Mouse (Mus musculus) retina, postnatal 7 days (tissue): Measurements from ENCODE around the gene Zfp398.

ENCODE experiments used
- DNase-seq: peaks from one replicate; pipeline ENCODE4 v3.0.0-alpha.2; 2012; ENCODE audit warnings: low read depth, low spot score

The Zfp398 gene

DNA sequence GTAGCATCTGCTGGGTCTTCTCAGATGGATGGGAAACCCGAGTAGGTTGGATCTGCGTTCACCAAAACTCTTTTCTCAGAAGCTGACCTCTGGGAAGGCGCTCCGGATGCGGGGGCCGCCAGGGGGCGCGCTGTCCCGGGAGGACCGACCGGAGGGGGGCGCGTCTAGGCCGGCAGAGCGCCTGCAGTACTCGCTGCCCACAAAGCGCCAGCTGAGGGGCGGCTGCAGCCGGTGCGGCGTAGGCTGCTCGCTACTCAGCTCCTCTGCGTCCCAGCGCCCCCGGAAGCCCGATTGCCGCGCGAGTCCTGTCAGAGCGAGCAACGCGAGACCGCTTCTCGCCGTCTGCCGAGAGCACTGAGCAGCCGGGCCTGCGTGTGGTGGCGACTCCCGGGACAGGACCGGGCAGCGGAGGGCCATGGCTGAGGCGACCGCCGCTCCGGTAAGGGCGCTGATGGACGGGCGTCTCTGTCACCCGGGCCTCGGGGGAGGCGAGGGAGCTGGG is at the start of gene Zfp398:
Gene Zfp398 (plus strand): TSS at position 180 of the 502 bp plus-strand sequence.
- DNase-seq: peak; percentile 90

DNA sequence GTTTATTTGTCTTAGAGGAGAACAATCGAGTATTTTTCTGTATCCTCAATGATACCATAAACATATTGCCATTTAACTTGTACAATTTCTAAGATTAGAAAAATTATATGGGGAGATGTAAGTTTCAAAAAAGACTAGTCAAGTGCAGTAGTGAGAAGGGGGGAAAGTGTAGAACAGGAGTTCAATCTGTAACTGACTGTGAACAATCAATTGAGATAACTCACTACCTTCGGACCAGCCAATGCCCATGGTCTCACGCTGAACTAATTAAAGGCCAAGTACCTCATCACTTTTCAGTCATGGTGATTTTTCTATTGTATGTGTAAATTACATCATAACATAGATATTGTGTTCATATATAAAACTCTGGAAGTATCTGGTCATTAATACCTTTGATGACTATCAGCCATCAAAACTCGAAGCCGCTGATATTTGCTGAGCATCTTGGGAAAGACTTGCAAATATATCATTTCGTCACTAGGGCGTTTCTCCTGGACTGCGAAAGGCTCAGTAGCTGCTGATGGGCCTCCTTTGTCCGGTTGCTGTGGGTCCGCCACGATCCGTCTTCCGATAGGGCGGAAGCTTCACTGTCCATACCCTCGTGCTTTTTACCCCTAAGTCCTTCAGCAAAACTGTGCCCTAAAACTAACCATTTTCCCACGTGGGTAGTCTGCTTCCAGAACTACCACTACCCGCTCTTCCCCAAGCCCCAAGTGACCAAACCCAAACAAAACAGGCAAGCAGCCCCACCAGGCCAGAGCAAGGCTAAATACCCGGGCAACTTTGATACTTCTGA is 47.3 kb upstream of the Zfp398 start:
- DNase-seq: peak; percentile 85

DNA sequence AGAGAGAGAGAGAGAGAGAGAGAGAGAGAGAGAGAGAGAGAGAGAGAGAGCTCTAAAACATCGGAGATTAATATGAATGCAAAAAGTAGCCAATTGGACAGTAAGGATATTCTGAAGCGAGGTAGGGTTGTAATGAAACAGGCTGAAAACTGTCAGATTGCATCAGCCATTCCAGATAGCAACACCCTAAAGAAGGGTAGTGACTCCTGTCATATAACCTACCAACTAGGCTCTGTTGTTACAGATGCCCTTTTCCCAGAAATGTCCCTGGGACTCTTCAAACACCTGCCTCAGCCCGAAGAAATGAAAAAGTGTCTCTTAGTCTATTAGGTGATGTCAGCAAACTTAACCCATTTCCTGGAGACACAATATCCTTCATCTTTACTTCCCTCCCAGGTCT is 46.6 kb upstream of the Zfp398 start:
- DNase-seq: no peak

DNA sequence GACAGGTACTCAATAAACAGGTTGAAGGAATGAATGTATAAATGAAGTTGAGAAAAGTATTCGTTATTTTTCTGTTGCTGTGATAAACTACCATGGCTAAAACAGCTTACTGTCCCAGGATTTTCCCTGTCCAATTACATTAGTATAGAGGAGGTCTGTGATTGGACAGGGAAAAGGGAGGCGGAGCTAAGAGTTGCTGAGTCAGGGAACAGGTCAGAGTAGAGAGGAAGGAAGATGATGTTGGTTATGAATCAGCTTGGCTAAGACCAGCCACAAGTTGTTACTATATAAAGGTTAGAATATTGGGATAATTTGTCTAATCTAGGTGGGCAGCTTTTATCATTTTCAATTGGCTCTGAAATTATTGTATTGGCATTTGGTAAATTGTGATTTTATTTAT is 44.7 kb upstream of the Zfp398 start:
- DNase-seq: no peak

DNA sequence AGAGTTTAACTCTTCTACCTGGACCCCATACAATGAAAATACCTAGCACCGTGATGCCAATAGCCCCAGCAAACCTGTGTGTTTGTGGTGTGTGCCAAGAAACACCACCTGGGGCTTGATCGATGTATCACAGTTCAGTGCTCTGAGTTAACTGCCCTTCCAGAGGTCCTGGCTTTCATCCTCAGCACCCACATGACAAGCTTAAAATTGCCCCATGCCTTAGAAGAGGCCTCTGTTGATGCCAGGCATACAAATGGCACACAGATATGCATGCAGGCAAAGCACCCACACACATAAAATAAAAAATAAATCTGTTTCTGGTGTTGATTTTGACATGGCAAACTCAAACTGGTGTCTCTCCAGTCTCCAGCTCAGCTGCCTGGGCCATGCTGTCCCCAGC is 42.9 kb upstream of the Zfp398 start:
- no peak for DNase-seq

DNA sequence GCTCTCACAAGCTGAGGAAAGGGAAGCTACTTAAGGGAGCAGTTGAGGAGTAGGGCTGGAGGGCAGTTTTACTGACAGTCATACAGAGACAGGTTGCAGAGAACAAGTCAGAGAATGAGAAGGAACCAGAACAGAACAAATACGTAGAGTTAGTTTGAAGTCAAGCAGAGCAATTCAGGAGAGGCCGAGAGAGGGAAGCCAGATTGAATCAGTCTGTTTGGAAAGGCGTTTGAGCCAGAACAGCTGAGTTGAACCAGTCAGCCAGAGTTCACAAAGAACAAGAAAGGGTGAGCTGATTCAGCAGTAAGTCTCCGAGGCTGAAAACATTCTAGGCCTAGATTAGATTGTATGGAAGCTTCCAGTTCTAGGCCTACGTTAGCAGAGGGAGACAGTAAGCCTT is 42.2 kb upstream of the Zfp398 start:
- DNase-seq: no peak

DNA sequence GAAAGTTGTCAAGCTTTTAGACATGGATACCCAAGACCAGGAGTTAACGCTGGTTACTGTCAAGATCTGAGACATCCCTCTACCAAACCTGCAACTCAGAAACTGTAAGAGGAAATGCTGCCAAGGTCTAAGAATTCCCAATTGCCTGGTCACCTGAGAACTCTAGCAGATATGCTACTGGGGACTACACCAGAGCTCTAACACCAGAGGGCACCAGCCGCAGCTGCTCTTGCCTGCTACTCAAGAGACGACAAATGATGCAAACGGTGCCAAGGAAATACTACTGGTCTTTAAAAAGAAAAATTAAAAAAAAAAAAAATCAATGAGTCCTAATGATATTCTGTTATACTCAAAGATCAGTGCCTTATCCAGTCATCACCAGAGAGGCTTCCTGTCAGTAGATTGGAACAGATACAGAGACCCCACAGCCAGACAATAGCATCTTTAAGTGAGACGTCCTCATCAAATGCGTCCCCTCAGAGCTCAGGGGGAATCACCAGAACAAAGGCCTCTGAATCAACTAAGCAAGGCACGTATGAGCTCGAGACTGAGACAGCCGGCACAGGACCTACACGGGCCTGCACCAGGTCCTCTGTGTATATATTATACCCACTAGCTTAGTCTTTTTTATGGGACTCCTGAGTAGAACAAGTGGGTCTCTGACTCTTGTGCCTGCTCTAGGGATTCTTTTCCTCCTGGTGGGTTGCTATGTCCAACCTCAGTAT is 41.2 kb upstream of the Zfp398 start:
- no peak for DNase-seq

DNA sequence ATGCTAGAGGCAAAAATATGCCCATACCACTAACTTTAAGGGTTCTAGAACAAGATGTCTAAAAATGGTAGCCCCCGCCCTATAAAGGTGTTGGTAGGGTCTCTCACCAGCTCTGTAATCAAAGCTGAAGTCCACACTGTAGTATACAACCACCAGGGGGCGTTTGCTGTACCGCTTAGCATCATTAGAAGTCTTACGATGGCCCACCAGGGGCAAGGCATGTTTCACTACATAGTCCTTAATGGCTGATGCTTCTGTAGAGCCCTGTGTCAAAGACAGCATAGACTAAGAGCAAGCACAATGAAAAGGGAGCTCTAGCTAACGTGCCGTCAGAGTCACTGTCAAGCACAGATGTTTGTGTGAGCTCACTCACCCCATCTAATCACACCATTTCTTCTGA is 36.4 kb upstream of the Zfp398 start:
- peak; percentile 65 for DNase-seq

DNA sequence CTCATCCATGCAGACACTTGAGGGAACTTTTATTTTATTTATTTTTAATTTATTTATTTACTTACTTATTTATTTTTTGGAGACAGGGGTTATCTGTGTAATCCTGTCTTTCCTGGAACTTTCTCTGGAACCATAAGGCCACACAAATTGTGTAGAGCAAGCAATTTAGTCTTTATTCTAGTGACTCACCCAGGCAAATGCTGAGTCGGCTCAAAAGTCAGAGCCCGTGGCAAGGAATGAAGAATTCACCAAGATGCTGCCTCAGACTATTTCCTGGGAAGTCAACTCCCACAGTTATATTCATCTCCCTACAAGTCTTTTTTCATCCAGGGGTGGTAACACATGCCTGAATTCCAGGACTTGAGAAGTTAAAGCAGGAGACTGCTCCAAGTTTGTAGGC is 29.9 kb upstream of the Zfp398 start:
- DNase-seq: no peak

DNA sequence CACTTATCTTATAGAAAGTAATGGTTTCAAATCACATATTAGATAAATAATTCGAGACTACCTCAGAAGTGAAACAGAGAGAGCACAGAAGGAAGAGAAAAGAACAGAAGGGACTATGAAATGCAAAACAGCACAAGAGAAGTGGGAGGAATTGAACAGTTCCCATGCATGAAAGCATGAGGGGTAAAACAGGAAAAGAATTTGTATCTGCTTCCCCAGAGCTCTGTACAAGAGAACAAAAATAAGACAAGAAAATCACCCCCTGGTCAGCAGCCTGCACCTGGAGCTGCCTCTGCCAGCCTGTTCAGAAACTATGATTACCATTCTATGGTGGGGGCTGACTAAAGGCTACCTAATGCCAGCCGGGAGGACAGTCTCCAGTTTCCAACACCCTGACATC is 28.0 kb upstream of the Zfp398 start:
- no peak for DNase-seq

DNA sequence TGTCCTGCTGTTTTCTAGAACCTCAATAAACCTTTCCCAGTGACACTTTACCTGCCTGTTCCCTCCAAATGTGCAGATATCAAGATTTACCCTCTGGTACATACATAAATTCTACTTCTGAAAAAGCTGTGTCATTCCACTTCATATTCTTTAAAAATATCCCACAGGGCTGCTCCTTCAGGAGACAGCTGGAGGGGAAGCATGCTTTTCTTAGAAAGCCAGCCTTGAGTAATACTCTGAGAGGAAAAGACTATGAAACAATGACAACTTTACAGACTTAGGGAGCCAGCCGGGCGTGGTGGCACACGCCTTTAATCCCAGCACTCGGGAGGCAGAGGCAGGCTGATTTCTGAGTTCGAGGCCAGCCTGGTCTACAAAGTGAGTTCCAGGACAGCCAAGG is 26.9 kb upstream of the Zfp398 start:
- DNase-seq: no peak

DNA sequence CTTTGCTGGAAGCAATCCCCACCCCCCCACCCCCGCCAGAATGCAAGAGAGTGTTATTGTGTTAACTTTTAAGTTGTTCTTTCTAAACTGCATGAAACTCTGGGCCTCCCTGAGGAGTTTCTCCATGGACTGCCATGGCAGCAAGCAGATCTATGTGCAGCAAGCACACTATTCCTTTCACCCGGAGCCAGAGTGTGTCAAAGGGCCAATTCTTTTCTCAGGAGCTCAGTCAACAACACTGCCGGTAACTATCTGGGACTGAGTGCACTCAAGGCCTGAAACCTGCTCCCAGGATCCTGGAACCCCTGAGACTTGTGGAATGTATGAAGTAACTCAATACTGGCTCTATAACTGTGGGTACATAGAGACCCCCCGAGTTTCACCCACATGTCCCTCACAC is 26.4 kb upstream of the Zfp398 start:
- no peak for DNase-seq

DNA sequence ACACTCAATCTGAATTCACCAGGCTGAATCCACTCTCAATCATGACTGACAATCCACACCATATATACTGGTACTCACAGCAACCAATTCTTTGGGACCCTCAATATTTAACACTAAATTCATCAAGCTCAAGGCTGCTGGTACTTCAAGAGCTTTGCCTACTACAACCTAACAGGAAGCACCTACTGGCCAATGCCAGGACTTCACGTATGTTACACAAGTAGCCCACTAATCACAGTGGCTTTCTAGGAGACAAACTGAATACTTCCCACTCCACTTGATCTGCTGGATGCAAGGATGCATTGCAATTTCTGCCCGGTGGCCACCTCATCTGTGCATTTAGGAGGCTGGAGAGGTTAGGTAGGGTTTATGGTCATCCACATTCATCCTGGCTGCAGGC is 25.3 kb upstream of the Zfp398 start:
- no peak for DNase-seq

DNA sequence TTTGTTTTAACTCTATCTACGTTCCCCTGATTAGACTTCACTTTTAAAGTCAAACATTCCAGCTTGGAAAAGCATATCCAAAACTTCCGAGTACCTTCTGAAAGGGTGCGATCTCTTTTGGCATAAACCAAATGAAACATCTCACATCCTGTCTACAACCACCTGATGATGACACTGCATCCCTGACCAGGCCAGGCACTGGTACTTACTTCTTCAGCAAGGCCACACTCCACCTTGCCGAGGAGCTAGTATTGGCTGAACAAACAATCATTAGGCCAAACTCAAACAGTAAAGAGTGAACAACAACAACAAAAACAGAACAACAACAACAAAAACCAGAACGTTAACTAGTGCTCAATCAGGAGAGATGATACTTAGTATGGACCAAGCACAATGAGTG is 24.1 kb upstream of the Zfp398 start:
- no peak for DNase-seq

DNA sequence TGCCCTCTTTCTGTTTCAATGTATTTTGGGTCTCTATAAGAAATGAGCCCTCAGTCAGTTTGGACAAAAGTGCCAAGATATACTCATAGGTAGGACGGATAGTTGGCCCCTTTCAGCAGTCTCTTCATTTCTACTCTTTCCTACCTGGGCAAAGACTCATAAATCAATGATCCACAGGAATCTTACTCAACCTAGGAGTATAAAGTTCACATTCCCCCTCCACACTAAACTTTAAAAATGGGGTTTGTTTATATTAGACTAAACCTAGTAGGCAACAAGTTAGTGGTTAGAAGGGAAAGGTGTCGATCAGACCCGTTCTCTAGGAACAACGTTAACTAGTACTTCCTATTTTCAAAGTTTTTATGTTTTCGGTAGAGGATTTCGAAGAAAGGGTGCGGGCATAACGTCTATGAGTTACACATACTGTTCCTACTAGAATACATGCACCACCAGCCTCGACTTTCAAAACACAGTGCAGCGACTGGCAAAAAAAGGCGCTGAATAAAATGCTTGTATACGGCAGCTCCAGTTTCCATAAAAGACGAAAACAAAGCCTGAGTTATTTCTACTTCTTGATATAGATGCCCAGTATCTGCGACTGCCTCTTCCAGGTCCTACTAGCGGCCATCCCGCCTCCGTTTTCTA is 23.1 kb upstream of the Zfp398 start:
- DNase-seq: no peak

DNA sequence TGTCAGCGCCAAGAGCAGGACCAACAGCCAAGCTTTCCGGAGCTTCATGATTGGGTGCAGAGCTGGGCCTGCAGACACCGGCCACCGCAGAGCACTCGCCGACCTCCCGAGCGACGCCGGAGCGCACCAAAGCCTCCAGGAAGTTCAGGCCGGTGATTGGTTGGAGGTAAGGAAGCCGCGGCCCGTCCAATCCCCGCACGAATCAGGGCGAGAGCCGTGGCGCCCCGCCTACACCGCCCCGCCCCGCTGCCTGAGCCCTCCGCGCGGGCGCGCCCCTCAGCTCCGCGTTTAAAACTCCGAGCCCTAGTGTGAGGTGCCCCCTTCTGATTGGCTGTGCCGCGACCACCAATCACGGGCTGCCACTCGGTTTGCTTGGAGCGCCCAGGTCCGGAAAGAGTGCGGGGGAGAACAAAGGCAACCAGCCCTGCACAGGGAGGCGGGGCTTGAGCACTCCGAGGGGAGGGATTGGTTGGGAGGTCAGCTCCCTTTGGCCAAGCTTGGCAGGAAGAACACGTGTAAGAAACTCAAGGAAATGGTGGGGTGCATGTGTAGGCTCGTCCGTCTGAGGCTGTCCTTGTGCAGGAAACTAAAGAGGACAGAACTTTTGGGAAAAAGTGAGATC is 22.1 kb upstream of the Zfp398 start, which contains the start of gene Pdia4:
Gene Pdia4 (minus strand): TSS at position 174 of the 622 bp plus-strand sequence.
- peak; percentile 96 for DNase-seq

DNA sequence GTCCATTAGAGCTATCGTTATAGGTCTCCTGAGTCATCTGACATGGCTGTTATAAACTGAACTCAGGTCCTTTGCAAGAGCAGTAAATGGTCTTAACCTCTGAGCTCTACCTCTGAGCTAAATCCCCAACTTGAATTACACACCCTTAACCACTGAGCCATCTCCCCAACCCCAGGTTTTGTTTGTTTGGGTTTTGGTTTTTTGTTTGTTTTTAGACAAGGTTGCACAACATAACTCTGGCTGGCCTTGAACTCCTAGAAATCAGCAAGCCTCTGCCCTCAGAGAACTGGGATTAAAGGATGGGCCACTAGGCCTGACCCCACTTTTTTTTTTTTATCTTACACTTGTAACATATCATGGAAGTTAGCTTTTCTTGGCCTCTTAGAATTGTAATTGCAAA is 19.3 kb upstream of the Zfp398 start:
- no peak for DNase-seq

DNA sequence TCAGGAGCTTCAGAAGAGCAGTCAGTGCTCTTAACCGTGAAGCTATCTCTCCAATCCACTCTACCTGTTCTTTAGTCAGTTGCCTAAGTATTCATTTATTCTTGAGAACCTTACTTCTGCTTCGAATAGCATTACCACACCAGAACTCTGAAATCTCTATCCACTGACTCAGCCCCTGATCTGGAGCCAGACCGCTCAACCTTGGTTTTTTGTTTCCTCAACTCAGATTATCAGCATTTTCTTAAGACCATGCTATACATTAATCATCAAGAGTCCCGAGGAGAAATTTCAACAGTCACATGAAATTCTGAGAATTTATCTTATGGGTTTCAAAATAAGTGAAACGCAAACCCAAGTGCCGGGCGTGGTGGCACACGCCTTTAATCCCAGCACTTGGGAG is 16.7 kb upstream of the Zfp398 start:
- DNase-seq: no peak

DNA sequence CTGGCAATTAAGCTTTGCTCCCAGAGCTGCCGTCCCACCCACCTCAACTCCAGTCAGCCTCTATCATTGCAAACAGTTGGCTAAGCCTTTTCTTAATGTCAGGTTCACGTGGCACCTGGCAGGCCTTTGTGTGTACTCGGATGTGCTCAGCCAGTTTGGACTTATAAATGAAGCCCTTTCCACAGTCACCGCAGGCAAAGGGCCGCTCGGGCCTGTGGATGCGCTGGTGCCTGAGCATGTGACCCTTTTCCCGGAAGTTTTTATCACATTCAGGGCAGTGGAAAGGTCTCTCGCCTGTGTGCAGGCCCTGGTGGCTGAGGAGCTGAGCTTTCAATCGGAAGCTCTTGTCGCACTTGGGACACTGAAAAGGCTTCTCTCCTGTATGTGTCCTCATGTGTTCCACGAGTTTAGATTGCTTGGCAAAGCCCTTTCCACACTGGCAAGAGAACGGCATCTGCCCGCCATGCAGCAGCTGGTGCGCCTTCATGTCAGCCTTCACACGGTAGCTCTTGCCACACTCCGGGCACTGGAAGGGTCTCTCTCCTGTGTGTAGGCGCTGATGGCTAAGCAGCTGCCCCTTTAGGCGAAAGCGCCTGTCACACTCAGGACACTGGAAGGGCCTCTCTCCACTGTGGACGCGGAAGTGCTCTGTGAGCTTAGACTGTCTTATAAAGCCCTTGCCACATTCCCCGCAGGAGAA is 15.7 kb upstream of the Zfp398 start:
- no peak for DNase-seq

DNA sequence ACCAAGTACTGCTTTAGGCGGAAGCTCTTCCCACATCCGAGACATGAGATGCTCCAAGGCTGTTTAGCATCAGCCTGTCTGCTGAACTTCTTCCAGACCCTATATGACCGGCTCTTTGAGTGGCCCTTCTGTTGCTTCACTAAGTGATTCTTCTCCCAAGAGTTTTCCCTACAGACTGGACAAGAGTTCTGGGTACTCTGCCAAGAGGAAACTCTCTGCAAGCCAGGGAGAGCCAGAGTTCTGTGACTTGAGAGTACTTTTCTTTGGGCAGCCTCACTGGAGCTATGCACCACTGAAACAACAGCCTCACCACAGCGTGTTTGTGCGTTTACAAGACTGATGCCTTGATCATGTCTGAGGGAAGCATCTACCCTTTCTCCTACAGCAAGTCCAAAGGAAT is 14.2 kb upstream of the Zfp398 start:
- DNase-seq: no peak

DNA sequence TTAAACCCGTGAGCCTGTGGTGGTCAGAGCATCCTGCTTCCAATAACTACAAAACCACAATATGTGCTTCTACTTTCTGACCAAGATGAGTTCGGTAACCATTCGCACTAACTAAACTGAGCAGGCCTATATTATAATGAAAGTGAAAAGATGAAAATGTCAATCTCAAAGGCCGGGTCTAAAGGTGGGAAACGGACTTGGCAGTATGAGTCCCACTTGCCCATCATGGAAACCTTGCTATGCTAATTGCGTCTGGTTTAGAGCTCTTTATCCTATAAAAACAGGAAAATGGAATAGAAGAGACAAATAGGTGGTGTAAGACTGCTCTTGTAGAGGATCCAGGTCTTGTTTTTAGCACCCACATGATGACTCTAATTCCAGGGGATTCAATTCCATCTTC is 13.7 kb upstream of the Zfp398 start:
- no peak for DNase-seq
